Mouse (Mus musculus): Measurements from ENCODE around the gene 1500009L16Rik. TPM values are rescaled to one million over a fixed set of nuclear protein-coding genes. Genes with fewer than 3 reads are reported as not detected.

The 1500009L16Rik gene
- 1.2 and 1.9 TPM in 2 replicates for polyA plus RNA-seq (2012; ENCODE audit: low replicate concordance)

GRCm38 (mm10) chr10:83722579-83723031 lies at the start of gene 1500009L16Rik:
Gene 1500009L16Rik (plus strand): TSS chr10:83722865.

Other genes starting within 250 kb of the 1500009L16Rik start
- gene Aldh1l2, start 188.7 kb upstream of the 1500009L16Rik start, polyA plus RNA-seq (2012; ENCODE audit: low replicate concordance), result 0.03 TPM in 1 of 2 replicates, not detected in the other
- gene Washc4, start 179.1 kb upstream of the 1500009L16Rik start, polyA plus RNA-seq (2012; ENCODE audit: low replicate concordance), result 2.3 and 3.4 TPM in 2 replicates
- 74.8 and 154 TPM in 2 replicates for gene Appl2, start 74.1 kb upstream of the 1500009L16Rik start, polyA plus RNA-seq (2012; ENCODE audit: low replicate concordance)